Mouse (Mus musculus) cerebellum, adult 2 months (tissue): ENCODE data around the gene Tsnax.

Experiments used
- CTCF ChIP-seq: fragments of 200-500 bp; IDR thresholded peaks from 2 replicates; pipeline ENCODE4 v1.5.1; 2011; ENCODE audit warnings: low read depth, mild to moderate bottlenecking, control low read depth, low read length, moderate library complexity, borderline replicate concordance; ENCODE audit not compliant: insufficient read depth
- POLR2A ChIP-seq: fragments of 200-500 bp; IDR thresholded peaks from 2 replicates; pipeline ENCODE4 v1.6.1; 2011; ENCODE audit warnings: low read length, control low read depth, borderline replicate concordance; ENCODE audit not compliant: insufficient read depth

DNA sequence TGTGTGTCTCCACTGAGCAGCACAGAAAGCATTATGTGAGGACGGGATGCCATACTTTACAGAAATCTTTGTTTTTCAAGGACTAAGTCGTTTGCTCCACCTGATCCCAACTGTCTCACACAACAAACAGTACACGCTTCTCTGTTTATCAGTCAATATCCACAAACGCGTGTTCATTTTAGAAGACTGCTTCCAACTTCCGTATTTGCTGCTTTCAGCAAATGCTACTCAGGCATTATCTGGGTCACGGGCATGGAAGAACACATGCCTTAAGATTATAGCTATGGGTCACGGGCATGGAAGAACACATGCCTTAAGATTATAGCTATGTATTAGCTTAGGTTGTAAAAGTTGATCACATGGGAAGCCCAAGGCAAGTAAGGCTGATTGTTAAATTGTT is 48.1 kb downstream of the Tsnax start:
- TF ChIP-seq POLR2A (no peak), CTCF (no peak)
